Mouse (Mus musculus): ENCODE data around the gene Fos. TPM values are rescaled to one million over a fixed set of nuclear protein-coding genes. Genes with fewer than 3 reads are reported as not detected.

Gene Fos
- 46.5 and 153 TPM in 2 replicates for polyA plus RNA-seq (2012; rRNA removed)

GRCm38 (mm10) chr12:85473481-85474297 is at the start of gene Fos:
Fos (plus strand) TSS chr12:85473890.
- WGBS: under 1% methylated on average over 56 of the region's 56 CpGs
- DNase-seq (ENCODE audit: low read depth, low spot score): peak; percentile 85

GRCm38 (mm10) chr12:85425721-85426120 is 48.0 kb upstream of the Fos start:
- 95% methylated on average over 11 of the region's 11 CpGs for WGBS

DNA sequence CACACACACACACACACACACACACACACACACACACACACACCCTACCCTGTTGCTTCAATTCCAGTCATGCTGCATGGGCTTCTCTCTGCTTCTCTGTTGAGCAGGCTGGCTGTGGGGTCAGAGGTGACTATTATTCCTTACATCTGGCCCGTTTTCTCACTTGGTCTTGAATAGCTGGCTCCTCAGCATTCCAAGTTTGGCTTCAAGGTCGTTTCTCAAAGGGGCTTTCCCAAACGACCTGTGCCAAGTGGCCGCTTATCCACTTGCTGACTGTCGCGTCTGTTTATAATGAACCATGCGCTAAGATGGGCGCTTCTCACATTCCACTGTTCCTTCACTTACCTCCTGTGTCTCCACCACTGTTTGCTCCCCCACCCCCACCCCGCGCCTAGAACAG is 47.6 kb upstream of the Fos start:
- DNase-seq (ENCODE audit: low read depth, low spot score): no peak
- WGBS: 51% methylated on average over 10 of the region's 10 CpGs

More at GRCm38 (mm10) chr12:85425721-85426120, 48.0 kb upstream of the Fos start:
- no peak for DNase-seq (ENCODE audit: low read depth, low spot score)

- peak; percentile 82 for DNase-seq (ENCODE audit: low read depth, low spot score)
- WGBS: 29% methylated on average over 7 of the region's 7 CpGs
Observed at GRCm38 (mm10) chr12:85427802-85428201, 45.9 kb upstream of the Fos start.

DNA sequence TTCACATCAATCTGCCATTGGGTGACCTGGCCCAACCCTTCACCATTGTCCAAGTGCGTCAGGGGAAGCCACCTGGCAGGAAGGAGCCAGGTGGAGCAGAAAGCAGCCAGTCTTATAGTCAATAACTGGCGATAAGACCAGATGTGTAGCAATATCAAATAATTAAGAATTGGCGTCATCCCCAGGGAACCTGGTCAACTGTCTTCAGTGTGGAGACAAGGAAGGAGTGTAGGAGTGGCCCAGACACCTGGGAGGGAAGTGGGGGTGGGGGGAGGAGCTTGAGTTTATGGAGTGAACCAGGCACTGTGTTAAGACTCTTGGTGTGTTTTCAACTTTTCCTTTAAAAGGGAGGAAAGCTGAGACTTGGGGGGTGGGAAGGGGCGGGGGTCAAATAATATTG is 43.7 kb upstream of the Fos start:
- DNase-seq (ENCODE audit: low read depth, low spot score): peak; percentile 90
- 34% methylated on average over 4 of the region's 4 CpGs for WGBS

DNA sequence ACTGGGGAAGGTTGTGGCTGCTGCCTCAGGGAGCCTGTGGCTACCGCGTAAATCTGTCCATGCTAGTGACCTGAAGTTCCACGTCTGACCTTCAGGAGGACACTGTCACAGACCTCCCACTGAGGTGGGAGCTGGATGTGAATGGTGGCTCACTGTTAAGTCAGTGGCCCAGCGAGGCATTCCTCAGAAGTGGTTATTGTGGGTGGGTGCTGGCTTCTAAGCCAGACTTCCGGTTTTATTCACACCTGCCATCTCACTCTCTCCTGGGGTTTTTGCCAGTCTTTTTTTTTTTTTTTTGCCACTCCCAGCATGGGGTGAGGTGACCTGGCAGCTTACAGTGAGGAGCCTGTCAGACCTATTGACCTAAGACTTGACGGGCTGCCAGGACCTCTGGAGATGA is 43.3 kb upstream of the Fos start:
- WGBS: 17% methylated on average over 6 of the region's 6 CpGs
- peak; percentile 85 for DNase-seq (ENCODE audit: low read depth, low spot score)

GRCm38 (mm10) chr12:85433850-85434249 is 39.8 kb upstream of the Fos start:
- 86% methylated on average over 3 of the region's 3 CpGs for WGBS

GRCm38 (mm10) chr12:85434526-85434925 is 39.2 kb upstream of the Fos start:
- 74% methylated on average over 5 of the region's 5 CpGs for WGBS
- no peak for DNase-seq (ENCODE audit: low read depth, low spot score)

More at GRCm38 (mm10) chr12:85433850-85434249, 39.8 kb upstream of the Fos start:
- no peak for DNase-seq (ENCODE audit: low read depth, low spot score)

GRCm38 (mm10) chr12:85436021-85436621 is 37.6 kb upstream of the Fos start:
- no peak for DNase-seq (ENCODE audit: low read depth, low spot score)
- 63% methylated on average over 10 of the region's 10 CpGs for WGBS

DNA sequence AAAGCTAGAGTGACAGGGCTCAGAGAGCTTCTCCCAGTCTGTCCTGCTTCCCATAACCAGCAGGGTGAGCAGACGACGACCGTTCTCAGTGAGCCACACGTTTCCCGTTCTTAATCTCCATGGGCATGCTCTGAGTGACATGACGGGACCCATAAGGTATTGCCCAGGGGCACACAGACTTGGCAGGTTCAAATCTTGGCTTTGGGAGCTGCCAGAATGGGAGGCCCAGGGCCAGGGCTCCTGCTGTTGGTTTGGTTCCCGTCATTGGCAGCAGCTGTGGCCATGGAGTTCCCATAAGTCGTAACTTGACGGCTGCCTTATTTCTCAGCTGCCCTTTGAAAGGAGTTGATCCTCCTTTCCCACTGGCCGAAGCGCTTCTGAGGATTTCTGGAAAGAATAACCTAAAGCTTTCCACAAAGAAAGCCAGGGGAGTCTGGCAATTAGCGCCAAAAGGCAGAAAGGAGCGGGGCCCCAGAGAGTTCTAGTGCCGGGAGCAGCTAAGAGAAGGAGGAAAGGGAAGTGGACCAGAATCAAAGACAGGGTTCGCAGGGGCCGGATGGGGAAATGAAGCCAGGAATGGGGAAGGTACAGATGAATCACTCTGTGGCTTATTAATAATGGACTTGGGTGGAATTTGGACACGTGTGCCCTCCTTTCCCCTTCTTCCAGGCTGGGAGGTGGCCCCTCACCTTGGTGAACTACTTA is 36.4 kb upstream of the Fos start:
- 70% methylated on average over 17 of the region's 17 CpGs for WGBS
- no peak for DNase-seq (ENCODE audit: low read depth, low spot score)

DNA sequence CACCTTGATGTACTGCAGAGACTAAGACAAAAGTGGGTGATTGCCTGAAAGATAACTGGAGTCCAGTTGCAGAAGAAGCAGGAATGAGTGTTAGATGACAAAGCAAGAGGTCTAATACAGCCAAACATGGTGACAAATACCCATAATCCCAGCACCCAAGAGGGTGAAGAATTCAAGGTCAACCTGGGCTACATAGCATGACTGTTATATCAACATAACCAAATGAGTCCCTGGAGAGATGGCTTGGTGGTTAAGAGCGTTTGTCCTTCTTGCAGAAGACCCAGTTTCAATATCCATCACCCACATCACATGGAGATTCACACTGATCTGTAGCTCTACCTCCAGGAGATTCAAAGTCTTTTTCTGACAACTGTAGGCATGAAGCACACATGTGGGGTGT is 30.2 kb upstream of the Fos start:
- no peak for DNase-seq (ENCODE audit: low read depth, low spot score)
- WGBS: 84% methylated on average over 1 of the region's 1 CpGs

DNA sequence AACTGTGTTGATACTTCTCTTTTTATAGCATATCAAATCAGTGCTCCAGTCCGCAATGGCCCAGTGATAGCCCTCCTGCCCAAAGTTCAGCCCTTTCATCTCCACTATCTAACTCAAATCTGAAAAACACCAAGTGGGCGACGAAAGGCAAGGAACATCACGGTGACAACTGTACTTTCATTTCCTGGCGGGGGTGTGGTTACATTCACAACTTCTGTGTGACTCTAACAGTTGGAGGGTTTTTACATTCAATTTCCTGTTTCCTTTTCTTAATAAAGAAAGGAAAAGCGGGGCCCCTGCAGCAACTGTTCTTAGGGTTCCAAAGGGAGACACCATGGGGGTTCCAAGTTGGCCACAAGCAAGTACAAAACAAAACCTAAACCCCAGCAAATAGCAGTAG is 29.0 kb upstream of the Fos start:
- WGBS: 19% methylated on average over 6 of the region's 6 CpGs
- no peak for DNase-seq (ENCODE audit: low read depth, low spot score)

DNA sequence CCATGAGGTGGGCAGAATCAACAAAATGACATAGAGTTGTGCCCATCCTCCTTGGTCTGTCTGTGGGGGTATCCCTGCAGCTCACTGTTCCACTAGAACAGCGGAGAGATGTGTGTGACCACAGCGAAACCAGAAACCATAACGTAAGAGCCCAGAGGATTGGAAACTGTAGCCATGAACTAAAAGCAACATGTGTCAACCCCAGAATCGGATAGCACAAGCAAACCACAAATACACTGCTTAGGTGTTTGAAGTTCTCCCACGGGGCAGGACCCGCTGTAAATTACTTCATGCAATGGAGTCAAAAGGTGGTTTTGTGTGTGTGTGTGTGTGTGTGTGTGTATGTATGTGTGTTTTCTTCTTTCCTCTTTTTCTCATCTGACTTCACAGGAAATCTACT is 26.7 kb upstream of the Fos start:
- WGBS: 73% methylated on average over 6 of the region's 6 CpGs
- DNase-seq (ENCODE audit: low read depth, low spot score): no peak

GRCm38 (mm10) chr12:85447490-85447889 is 26.2 kb upstream of the Fos start:
- 29% methylated on average over 4 of the region's 4 CpGs for WGBS
- no peak for DNase-seq (ENCODE audit: low read depth, low spot score)

- WGBS: 20% methylated on average over 1 of the region's 1 CpGs
- DNase-seq (ENCODE audit: low read depth, low spot score): peak; percentile 85
Observed at GRCm38 (mm10) chr12:85449478-85449877, 24.2 kb upstream of the Fos start.

- peak; percentile 87 for DNase-seq (ENCODE audit: low read depth, low spot score)
Observed at GRCm38 (mm10) chr12:85451693-85452491, 21.8 kb upstream of the Fos start.

GRCm38 (mm10) chr12:85455065-85456058 is 18.3 kb upstream of the Fos start:
- WGBS: under 1% methylated on average over 44 of the region's 44 CpGs
- peak; percentile 97 for DNase-seq (ENCODE audit: low read depth, low spot score)

More at GRCm38 (mm10) chr12:85451693-85452491, 21.8 kb upstream of the Fos start:
- WGBS: 13% methylated on average over 22 of the region's 22 CpGs

DNA sequence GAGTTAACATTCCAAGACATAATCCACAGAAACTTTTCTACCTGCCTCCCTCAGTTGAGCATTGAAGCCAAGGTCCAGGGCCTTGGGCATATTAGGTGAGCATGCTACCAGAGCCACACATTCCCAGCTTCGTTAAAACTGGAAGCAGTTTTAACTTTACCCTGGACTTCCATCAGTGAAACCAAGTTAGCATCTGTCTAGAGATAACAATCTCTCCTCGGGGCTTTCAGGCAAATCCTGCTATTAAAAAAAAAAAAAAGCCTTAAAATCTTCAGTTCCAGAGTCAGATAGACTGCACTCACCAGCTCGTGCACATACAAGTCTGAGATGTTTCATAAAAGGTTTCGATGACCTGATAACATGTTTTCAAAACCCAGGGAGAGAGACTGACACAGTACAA is 17.4 kb upstream of the Fos start:
- DNase-seq (ENCODE audit: low read depth, low spot score): no peak
- WGBS: 64% methylated on average over 4 of the region's 4 CpGs

Measured in large intestine, adult 2 months (tissue).